Mouse (Mus musculus) thymus, adult 2 months (tissue): ENCODE measurements around the gene Prss32.

Source experiments
- CTCF ChIP-seq: fragments of 200-500 bp; IDR thresholded peaks from 2 replicates; pipeline ENCODE4 v1.5.1; 2012; ENCODE audit warnings: mild to moderate bottlenecking, control low read depth, low read length, moderate library complexity, borderline replicate concordance; ENCODE audit not compliant: control insufficient read depth, poor library complexity, insufficient read depth; ENCODE audit errors: extremely low read depth
- POLR2A ChIP-seq: fragments of 200-500 bp; IDR thresholded peaks from 2 replicates; pipeline ENCODE4 v1.6.1; 2012; ENCODE audit warnings: mild to moderate bottlenecking, low read length, control low read depth, moderate library complexity; ENCODE audit not compliant: control insufficient read depth, poor library complexity, insufficient read depth; ENCODE audit errors: extremely low read depth

DNA sequence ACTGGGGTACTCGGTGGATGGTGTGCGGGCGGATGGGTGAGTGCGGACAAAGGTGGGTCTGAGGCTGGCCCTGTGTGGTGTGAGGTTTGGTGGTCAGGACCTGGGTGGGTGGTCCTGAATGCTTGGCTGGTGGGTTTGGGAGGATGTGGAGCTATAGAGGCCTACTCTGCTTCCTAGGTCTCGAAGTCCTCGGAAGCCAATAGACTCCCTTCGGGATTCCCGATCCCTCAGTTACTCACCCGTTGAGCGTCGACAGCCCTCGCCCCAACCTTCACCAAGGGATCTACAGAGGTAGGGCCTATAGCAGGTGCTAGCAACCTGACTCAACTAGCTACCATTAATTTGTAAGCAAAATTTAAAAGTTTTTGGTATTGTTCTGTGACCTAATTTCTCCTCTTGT is 20.0 kb upstream of the Prss32 start:
- TF ChIP-seq CTCF = no peak
- TF ChIP-seq POLR2A = no peak
